Mouse (Mus musculus) neural tube, embryonic 11.5 days (tissue): ENCODE measurements at regions not wholly inside any gene's neighbourhood (a gene's known extent, or its start where the extent isn't known, plus 50 kb on each side); places are given as distances from the start of the nearest gene placed in this dataset.

Experiments
- ATAC-seq: fragments of 200-750 bp; cut with Nextera tagmentation; 2 replicates; pipeline ENCODE4 v1.8.0; 2017; ENCODE audit warnings: moderate number of reproducible peaks, mild to moderate bottlenecking, moderate TSS enrichment, moderate library complexity; ENCODE audit not compliant: insufficient read depth, low FRiP score, low TSS enrichment
- DNase-seq: peaks from one replicate; pipeline ENCODE4 v3.0.0-alpha.2; 2015; ENCODE audit warnings: low spot score
- H3K27ac ChIP-seq: fragments of 300-500 bp; sonication (generic); 2 replicates; pipeline ENCODE4 v1.5.1; 2014; ENCODE audit warnings: low read depth, mild to moderate bottlenecking, low read length
- H3K27me3 ChIP-seq: fragments of 300-500 bp; sonication (generic); 2 replicates; pipeline ENCODE4 v1.6.1; 2014; ENCODE audit warnings: mild to moderate bottlenecking, low read length, mixed read lengths; ENCODE audit not compliant: control insufficient read depth, insufficient read depth
- H3K36me3 ChIP-seq: fragments of 300-500 bp; sonication (generic); 2 replicates; pipeline ENCODE4 v1.6.1; 2014; ENCODE audit warnings: mild to moderate bottlenecking, low read length, moderate library complexity, mixed read lengths; ENCODE audit not compliant: control insufficient read depth, insufficient read depth
- H3K4me1 ChIP-seq: fragments of 300-500 bp; sonication (generic); 2 replicates; pipeline ENCODE4 v1.6.1; 2014; ENCODE audit warnings: low read length, mixed read lengths; ENCODE audit not compliant: control insufficient read depth, insufficient read depth
- H3K4me2 ChIP-seq: fragments of 300-500 bp; sonication (generic); 2 replicates; pipeline ENCODE4 v1.6.1; 2014; ENCODE audit warnings: low read depth, mild to moderate bottlenecking, moderate library complexity
- H3K4me3 ChIP-seq: fragments of 300-500 bp; sonication (generic); 2 replicates; pipeline ENCODE4 v1.5.1; 2014; ENCODE audit warnings: low read depth, low read length
- H3K9ac ChIP-seq: fragments of 300-500 bp; sonication (generic); 2 replicates; pipeline ENCODE4 v1.6.1; 2014; ENCODE audit warnings: mild to moderate bottlenecking, low read length
- H3K9me3 ChIP-seq: fragments of 300-500 bp; sonication (generic); 2 replicates; pipeline ENCODE4 v1.6.1; 2016; ENCODE audit warnings: low read length; ENCODE audit not compliant: control insufficient read depth
- WGBS: fragments of 180-500 bp; shearing (Covaris S2); extraction: QIAGEN DNeasy Blood & Tissue Kit; methylation state at CpG from one replicate; pipeline ENCODE4 v1.1.7; 2014; 5-methylcytosine and 5-hydroxymethylcytosine counted together

DNA sequence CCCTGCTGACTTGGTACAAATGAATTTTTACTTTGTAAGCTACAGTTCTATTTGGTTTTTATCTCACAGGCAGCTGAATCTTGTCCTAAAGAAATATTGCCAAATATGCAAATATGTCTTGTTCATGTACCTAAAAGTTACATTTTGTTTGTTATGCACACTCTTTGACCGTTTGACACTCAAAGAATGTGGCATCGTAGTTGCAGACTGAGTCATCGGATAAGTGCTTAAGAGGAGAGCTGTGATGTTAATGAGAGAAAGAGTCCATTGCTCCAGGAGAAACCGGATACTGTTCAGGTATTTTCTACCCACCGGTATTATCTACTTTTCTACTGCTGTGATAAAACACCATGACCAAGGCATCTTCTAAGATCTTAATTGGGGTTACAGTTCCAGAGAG is 50.3 kb upstream of the Rasl11b start:
- Histone ChIP-seq H3K27ac (no peak overlapping the region), H3K9me3 (no peaks in the 10 kb centered on the region), H3K4me2 (no peak overlapping the region), H3K27me3 (no peaks in the 10 kb centered on the region), H3K4me1 (no peaks in the 10 kb centered on the region), H3K4me3 (no peak overlapping the region), H3K9ac (no peak overlapping the region), H3K36me3 (no peaks in the 10 kb centered on the region)
- no peak for DNase-seq
- no peak for ATAC-seq
- WGBS: 89% methylated on average over 5 of the region's 5 CpGs
